Mouse (Mus musculus) brain, embryonic 18.5 days (tissue): ENCODE measurements around the gene Pde10a.
A peak's percentile ranks its signal among the peaks of the same experiment; 100 is the strongest.
"Not testable (repeated sequence)": the region's sequence is repeated elsewhere in the genome, so short reads cannot be mapped to it uniquely, and the experiment has no call there.

Experiments used
- DNase-seq: peaks from one replicate; pipeline ENCODE4 v3.0.0-alpha.2; 2012; ENCODE audit warnings: low read depth, low spot score

Pde10a gene

GRCm38 (mm10) chr17:8647372-8647871 lies 122.2 kb downstream of the Pde10a start:
- peak; percentile 34 for DNase-seq

- no peak for DNase-seq
These were observed 123.1 kb downstream of the Pde10a start for GRCm38 (mm10) chr17:8648310-8648709.

GRCm38 (mm10) chr17:8652681-8653262 lies 127.6 kb downstream of the Pde10a start:
- no peak for DNase-seq

- no peak for DNase-seq
These were observed 132.5 kb downstream of the Pde10a start for GRCm38 (mm10) chr17:8657661-8658060.

GRCm38 (mm10) chr17:8658751-8659454 lies 133.7 kb downstream of the Pde10a start:
- DNase-seq, result no peak

GRCm38 (mm10) chr17:8666912-8667311 lies 141.7 kb downstream of the Pde10a start:
- no peak for DNase-seq

- no peak for DNase-seq
These were observed 149.5 kb downstream of the Pde10a start for GRCm38 (mm10) chr17:8674651-8675050.

GRCm38 (mm10) chr17:8686356-8686755 lies 161.2 kb downstream of the Pde10a start:
- DNase-seq, result no peak

GRCm38 (mm10) chr17:8688096-8688495 lies 162.9 kb downstream of the Pde10a start:
- DNase-seq, result no peak

GRCm38 (mm10) chr17:8698265-8698664 lies 173.1 kb downstream of the Pde10a start:
- no peak for DNase-seq

GRCm38 (mm10) chr17:8698793-8699192 lies 173.6 kb downstream of the Pde10a start:
- no peak for DNase-seq

GRCm38 (mm10) chr17:8701096-8701495 lies 175.9 kb downstream of the Pde10a start:
- no peak for DNase-seq

GRCm38 (mm10) chr17:8702503-8702902 lies 177.3 kb downstream of the Pde10a start:
- DNase-seq, result peak; percentile 30

- DNase-seq, result no peak
These were observed 182.8 kb downstream of the Pde10a start for GRCm38 (mm10) chr17:8708006-8708405.

- not testable (repeated sequence) for DNase-seq
These were observed 187.6 kb downstream of the Pde10a start for GRCm38 (mm10) chr17:8712734-8713133.

GRCm38 (mm10) chr17:8720961-8721360 lies 195.8 kb downstream of the Pde10a start:
- DNase-seq, result no peak

GRCm38 (mm10) chr17:8724464-8724974 lies 199.3 kb downstream of the Pde10a start:
- DNase-seq, result no peak

GRCm38 (mm10) chr17:8728646-8729045 lies 203.5 kb downstream of the Pde10a start:
- no peak for DNase-seq

- DNase-seq, result no peak
These were observed 204.6 kb downstream of the Pde10a start for GRCm38 (mm10) chr17:8729808-8730207.

- DNase-seq, result no peak
These were observed 205.9 kb downstream of the Pde10a start for GRCm38 (mm10) chr17:8731073-8731472.

- peak; percentile 6 for DNase-seq
These were observed 211.1 kb downstream of the Pde10a start for GRCm38 (mm10) chr17:8736259-8736658.

- peak; percentile 12 for DNase-seq
These were observed 217.6 kb downstream of the Pde10a start for GRCm38 (mm10) chr17:8742772-8743171.

- no peak for DNase-seq
These were observed 220.2 kb downstream of the Pde10a start for GRCm38 (mm10) chr17:8745334-8745733.
